Mouse (Mus musculus): Measurements from ENCODE around the gene Zcchc9.

DNA sequence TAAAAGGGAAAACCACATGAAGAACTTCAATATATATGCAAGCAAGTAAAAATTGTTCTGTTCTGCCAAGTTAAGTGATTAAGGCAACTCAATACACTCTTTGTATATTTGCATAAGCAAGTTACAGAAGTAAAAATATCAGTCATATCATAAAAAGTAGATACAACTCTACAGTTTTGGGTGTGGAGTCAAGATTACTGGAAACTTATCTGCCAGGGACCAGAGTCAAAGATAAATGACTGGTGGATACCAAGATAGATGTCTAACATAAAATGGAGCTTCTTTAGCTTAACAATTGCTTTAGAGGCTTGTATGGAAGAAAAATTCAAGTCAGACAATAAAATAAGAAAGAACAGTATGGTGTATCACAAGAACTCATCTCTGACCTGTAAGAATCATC, 52.7 kb downstream of the Zcchc9 start:
- TF ChIP-seq EP300 (IDR thresholded peaks at IDR 0.05; ENCODE audit: insufficient read depth, low read depth, low read length) (no peak), CTCF (IDR thresholded peaks at IDR 0.05; ENCODE audit: low read depth, low read length) (no peak)

All from ES-Bruce4 (cell line).